Mouse (Mus musculus) left cerebral cortex, adult 11 months (tissue): ENCODE results near the gene Kcnip3.
A peak's percentile ranks its signal among the peaks of the same experiment; 100 is the strongest.

Experiments
- DNase-seq: peaks from one replicate; pipeline ENCODE4 v3.0.0; 2022; ENCODE audit warnings: low spot score

Kcnip3 gene

GRCm38 (mm10) chr2:127470661-127471060, 51.2 kb downstream of the Kcnip3 start:
- DNase-seq, result no peak

DNA sequence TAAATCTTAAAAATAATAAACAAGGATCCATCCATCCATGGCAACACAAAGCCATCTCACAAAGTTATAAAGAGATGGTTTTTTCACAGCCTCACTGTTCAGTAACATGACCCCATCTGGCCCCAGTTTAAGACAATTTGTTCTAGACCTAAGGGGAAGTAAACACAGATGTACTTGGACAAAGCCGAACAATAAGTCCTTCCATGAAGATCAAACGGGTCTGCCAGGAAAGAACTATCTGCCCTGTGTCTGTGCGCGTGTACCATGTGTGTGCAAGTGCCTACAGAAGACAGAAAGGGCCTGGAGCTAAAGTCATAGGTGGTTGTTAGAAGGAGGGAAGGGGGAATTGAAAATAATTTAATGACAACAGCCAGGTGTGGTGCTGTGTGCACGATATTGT, 51.7 kb downstream of the Kcnip3 start:
- DNase-seq, result no peak

DNA sequence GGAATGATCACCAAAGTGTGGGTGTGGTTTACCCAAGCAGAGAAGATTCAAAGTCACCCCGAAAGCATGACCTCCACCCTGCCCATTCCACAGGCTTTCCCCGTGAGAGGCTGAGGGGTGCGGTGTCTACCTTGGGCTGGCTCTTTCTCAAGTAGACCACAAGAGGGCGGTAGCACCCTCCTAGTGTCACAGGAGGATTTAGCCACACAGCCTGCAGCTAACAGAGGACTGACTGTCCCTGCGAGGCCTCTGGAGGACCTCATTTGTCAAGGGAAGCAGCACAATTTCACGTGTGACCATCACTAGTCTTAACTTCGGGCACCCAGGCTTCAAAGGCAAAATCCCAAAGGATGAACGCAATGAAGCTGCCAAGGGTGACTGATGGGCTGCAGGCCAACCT, 59.6 kb downstream of the Kcnip3 start:
- no peak for DNase-seq

DNA sequence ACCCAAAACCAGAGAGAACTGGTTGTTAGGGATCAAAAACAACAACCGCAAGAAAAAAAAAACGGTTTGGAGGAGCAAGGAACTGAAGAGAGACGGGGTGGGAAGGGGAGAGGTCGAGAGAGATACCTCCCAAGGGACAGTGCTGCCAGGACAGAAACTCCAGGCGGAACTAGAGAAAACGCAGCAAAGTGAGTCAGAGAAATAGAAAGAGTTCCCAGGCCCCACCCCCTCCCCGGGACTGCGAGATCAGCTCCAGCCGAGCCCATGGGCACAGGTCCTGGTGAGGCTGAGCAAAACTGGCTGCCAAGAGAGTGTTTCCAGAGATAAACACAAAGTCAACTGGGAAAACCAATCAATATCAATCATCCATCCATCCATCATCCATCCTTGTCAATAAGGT, 60.5 kb downstream of the Kcnip3 start:
- DNase-seq, result no peak

DNA sequence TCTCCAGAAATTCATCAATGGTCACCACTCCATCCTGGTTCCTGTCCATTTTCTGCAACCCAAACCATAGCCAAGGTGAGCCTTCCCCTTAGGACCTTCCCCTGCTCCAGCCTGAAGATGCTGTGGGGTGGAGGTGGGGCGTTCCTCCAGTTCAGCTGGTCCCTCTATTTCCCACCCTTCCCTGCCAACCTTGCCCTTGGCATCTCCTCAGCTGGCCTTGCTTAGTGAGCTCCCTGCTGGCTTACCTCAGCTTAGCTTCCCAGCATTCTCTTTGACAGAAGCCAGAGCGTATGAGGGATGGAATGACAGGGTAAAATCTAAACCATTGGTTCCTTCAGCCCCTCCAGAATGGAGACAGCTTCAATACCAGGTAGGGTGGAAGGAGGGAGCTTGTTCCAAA, 62.6 kb downstream of the Kcnip3 start:
- no peak for DNase-seq

DNA sequence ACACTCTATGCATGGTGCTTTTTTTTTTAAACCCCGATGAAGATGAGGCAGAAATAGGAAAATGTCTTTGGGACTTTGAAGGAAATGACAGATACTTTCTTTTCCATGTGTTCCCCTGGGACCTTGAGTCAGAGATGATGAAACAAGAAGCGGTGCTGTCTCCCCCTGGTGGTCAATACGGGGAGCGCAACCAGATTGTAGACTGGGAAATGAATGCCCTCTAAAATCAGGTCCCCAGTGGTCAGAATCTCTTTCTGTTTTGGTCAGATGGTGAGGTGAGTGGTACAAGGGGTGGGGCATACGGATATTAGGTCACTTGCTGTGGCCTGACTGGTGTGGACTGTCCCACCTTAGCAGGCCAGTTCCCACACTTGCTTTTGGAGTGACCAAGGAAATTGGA, 68.1 kb downstream of the Kcnip3 start:
- peak; percentile 44 for DNase-seq

GRCm38 (mm10) chr2:127453141-127453540, 68.8 kb downstream of the Kcnip3 start:
- DNase-seq, result no peak

GRCm38 (mm10) chr2:127451748-127452147, 70.1 kb downstream of the Kcnip3 start:
- no peak for DNase-seq

GRCm38 (mm10) chr2:127449691-127450090, 72.2 kb downstream of the Kcnip3 start:
- DNase-seq, result no peak

DNA sequence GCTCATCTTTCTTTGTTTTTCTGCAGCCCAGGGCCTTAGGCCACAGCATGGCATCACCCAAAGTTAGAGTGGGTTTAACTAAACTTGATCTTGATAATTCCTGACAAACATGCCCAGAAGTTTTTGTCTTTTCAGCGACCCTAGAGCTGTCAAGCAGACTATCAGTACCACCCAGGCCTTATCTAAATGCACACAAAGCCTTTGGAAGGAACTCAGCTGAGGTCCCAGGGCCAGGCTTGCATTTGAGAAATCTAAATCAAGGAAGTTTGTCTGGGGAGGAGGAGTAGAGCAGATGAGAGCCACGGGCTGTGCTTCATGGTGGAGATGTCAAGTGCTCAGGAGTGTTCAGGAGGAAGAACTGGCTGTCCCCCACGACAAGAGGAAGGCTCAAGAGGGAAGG, 75.0 kb downstream of the Kcnip3 start:
- no peak for DNase-seq

DNA sequence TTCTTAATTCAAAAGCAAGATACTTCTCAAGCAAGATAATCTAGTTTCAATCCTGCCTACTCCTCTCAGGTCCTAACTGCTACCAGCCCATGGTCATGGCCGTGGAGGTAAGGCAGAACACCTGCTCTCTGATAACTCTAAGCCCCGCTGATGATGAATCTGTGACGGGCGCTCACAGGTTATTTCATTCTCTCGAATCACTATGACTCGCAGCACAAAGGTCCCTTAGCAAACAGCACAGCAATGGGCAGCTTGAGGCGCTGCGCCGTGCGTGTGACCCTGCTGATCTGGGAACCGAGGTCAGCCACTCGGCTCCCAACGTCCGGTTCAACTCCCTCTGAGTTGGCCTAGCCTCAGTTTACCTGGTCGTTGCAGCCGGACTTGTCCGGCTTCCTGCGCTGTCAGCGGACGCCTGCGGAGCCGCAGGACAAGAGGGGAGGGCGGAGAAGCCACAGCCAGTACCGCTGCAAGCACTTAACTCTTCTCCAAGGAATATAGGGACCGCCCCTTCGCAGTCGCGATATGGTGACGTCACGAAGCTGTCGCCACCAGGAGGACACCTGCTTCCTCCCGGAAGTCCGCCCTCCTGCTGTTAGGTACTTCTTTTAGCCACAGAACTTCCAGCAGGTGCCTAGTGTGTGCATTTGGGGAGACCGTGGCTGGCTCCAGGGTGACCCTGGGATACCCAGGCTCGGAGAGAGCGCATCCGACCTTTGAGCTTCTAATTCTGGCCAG, 77.7 kb downstream of the Kcnip3 start, which contains the start of gene Fahd2a:
Gene Fahd2a (minus strand): TSS at position 511 of the 735 bp plus-strand sequence.
- peak; percentile 82 for DNase-seq

GRCm38 (mm10) chr2:127437697-127438096, 84.2 kb downstream of the Kcnip3 start:
- DNase-seq, result no peak

DNA sequence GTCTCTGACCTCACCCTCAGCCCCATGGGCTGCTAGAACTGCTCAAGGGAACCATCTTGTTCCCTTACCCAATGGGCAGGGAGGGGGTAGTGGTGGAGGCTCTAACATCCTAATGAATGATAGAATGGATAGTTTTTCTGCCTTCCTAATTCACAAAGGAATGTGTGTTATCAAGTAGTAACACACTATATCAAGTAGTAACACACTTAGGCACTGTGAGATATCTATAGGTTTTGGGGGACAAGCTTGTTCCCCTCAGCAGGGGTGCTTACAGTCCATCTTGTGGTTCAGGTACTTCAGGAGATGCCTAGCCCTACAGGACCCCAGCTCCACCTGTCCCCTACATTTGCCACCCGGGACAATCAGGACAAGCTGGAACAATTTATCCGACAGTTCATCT, 86.3 kb downstream of the Kcnip3 start:
- DNase-seq, result no peak

- no peak for DNase-seq
Observed at GRCm38 (mm10) chr2:127435135-127435534, 86.8 kb downstream of the Kcnip3 start.

DNA sequence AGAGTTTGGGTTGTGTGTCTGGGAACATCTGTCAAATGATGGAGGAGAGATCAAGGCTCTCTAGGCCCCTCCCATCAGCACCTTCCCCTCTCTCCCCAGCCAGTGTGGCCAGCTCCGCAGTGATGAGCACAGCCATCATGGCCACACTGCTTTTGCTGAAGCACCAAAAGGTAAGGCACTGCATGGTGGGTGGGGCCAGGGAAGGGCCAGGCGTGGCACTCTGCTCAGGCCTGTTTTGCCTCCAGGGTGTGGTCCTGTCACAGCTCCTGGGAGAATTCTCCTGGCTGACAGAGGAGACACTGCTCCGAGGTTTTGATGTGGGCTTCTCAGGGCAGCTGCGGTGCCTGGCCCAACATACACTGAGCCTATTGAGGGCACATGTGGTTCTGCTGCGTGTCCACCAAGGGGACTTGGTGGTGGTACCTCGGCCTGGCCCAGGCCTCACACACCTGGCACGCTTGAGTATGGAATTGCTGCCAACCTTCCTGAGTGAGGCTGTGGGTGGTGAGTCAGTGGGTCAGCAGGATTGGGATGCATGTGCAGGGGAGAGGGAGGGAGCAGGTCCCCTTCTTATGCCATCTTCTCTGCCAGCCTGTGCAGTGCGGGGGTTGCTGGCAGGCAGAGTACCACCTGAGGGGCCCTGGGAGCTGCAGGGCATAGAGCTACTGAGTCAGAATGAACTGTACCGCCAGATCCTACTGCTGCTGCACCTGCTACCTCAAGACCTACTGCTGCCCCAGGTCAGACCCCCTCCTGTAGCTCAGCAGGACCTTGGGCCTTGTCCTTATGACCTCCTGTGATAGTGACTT, 88.2 kb downstream of the Kcnip3 start:
- no peak for DNase-seq

GRCm38 (mm10) chr2:127430238-127430637, 91.7 kb downstream of the Kcnip3 start:
- DNase-seq, result peak; percentile 59

DNA sequence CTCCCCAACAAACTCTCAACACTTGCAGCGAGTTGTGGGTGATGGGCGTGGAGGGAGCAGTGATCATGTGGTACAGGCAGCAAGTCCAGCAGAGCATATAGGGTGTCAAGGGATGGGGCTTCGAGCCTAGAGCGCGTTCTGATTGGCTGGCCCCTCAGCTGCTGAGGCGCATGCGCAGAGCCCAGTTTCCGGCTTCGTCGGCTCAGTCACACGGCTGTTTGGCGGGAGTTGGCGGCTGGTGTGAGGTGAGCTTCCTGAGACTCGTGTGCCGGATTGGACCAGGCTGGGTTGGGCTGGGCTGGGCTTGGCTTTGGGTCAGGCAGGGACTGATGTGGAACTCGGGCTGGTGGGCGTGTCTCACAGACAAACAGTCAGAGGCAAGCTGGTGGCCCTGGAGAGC, 96.9 kb downstream of the Kcnip3 start, which contains the start of gene Gpat2:
Gene Gpat2 (plus strand): TSS at position 223 of the 400 bp plus-strand sequence.
- DNase-seq, result no peak

GRCm38 (mm10) chr2:127418266-127418970, 103.5 kb downstream of the Kcnip3 start:
- no peak for DNase-seq

- no peak for DNase-seq
Observed at GRCm38 (mm10) chr2:127416706-127417105, 105.2 kb downstream of the Kcnip3 start.

GRCm38 (mm10) chr2:127415806-127416205, 106.1 kb downstream of the Kcnip3 start:
- no peak for DNase-seq

DNA sequence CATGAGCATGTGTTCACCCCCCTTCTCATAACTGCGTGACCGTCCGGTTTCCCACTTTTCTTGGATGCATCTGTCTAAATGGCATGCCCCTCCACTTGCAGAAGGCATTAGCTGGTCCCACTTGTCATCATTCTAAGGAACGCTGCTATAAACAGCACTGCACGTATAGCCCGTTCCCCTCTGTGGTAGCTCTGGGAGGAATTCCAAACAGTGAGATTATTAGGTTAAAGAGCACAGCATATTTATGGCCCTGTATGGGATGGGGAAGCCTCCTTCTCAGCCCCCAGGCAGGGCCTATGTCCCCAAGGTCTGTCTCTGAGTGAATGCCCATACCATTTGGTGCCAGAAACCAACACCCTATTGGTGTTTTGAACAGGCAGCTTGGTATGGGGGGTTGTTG, 110.8 kb downstream of the Kcnip3 start:
- no peak for DNase-seq
